In genomic region chr13:42709148-42709547, GRCm38 (mm10) we compare ENCODE assay signal across 8 mouse cellular contexts. TPM values are rescaled to one million over a fixed set of nuclear protein-coding genes. Genes with fewer than 3 reads are reported as not detected.
DNase-seq lines count a peak whose midpoint lies in the region; ATAC-seq lines count a peak whose summit lies in the region.

No protein-coding gene starts in this region.

- H3K27me3 ChIP-seq in megakaryocyte, embryonic 14.5 days (replicated peaks), result peaks cover 22% of the 10 kb centered on the region
- no peaks in the 10 kb centered on the region for H3K27me3 ChIP-seq in hindbrain, embryonic 15.5 days

- peak overlapping the region; percentile 61 for H3K4me2 ChIP-seq in hindbrain, embryonic 15.5 days

- H3K36me3 ChIP-seq in megakaryocyte, embryonic 14.5 days (replicated peaks; ENCODE audit: low read length), result no peaks in the 10 kb centered on the region
- H3K36me3 ChIP-seq in hindbrain, embryonic 15.5 days, result no peaks in the 10 kb centered on the region

- H3K27ac ChIP-seq in hindbrain, embryonic 15.5 days (replicated peaks), result peak overlapping the region; percentile 95

- H3K9me3 ChIP-seq in megakaryocyte, embryonic 14.5 days, result peaks cover 14% of the 10 kb centered on the region; the same call in 1 of the 2 replicates
- H3K9me3 ChIP-seq in hindbrain, embryonic 15.5 days, result no peaks in the 10 kb centered on the region

- peak overlapping the region; percentile 23 for H3K4me3 ChIP-seq in megakaryocyte, embryonic 14.5 days (replicated peaks)
- peak overlapping the region; percentile 92 for H3K4me3 ChIP-seq in hindbrain, embryonic 15.5 days

- ATAC-seq in frontal cortex, adult (ENCODE audit: low TSS enrichment), result 0 out of 2 replicates have a peak, but pooled peaks have one; percentile 11
- no peak for ATAC-seq in megakaryocyte, adult 5-6 weeks (ENCODE audit: poor library complexity, severe bottlenecking)
- ATAC-seq in hindbrain, embryonic 15.5 days (ENCODE audit: low FRiP score, low read depth), result peak; percentile 68
- ATAC-seq in activated CD4-positive, CD25-positive, alpha-beta regulatory T cell, adult 4 months, result no peak

- peaks cover 4% of the 10 kb centered on the region; the same call in 1 of the 2 replicates for H3K4me1 ChIP-seq in megakaryocyte, embryonic 14.5 days
- peaks cover 19% of the 10 kb centered on the region for H3K4me1 ChIP-seq in hindbrain, embryonic 15.5 days (replicated peaks)

- peak overlapping the region; percentile 96 for H3K9ac ChIP-seq in hindbrain, embryonic 15.5 days

- DNase-seq in frontal cortex, postnatal 14 days (ENCODE audit: low spot score in 2 of 2), result no peak
- no peak for DNase-seq in left cerebral cortex, postnatal 14 days (ENCODE audit: low spot score in 2 of 2)
- no peak for DNase-seq in adrenal gland, adult (ENCODE audit: inconsistent age in 2 of 2, low spot score in 1 of 2)

- WGBS in hindbrain, embryonic 15.5 days, result 5% methylated on average over 11 of the region's 11 CpGs

- intact Hi-C loops in left cerebral cortex, postnatal 14 days (cut with DNase I), result no loop called here

RNA-seq across cellular contexts. Expression of gene Phactr1, which starts 28.7 kb away (rescaled TPM):
- polyA plus RNA-seq in megakaryocyte, embryonic 14.5 days (2012; ENCODE audit: insufficient read depth, low replicate concordance), result 0.01 TPM in 1 of 2 replicates, not detected in the other
- total RNA-seq in megakaryocyte, adult 5-6 weeks (2015), result 0.07 TPM in 1 of 2 replicates, not detected in the other
- 0.04 and 1.4 TPM in 2 replicates for total RNA-seq in megakaryocyte, adult 5-6 weeks (2017)
- 46.1 and 56.0 TPM in 2 replicates for polyA plus RNA-seq in hindbrain, embryonic 15.5 days (2015; fragmentation: Nextera tagmentation; extraction: Ambion mirVana)
- polyA plus RNA-seq in activated CD4-positive, CD25-positive, alpha-beta regulatory T cell, adult 4 months (2017; shearing (Covaris generic)), result under 1 TPM in 1 of 2 experiments, not detected in 1; 0.24 TPM
- 100 to 1,000 TPM; 449 to 512 TPM for total RNA-seq in left cerebral cortex, postnatal 14 days (2021)

Comparison
In these comparisons a context has a peak if more than half of its experiments do, and no peak if none do; other contexts are left out.
1. ATAC-seq: peak in frontal cortex, adult (single experiment) and hindbrain, embryonic 15.5 days (single experiment); none in megakaryocyte, adult 5-6 weeks (single experiment) and activated CD4-positive, CD25-positive, alpha-beta regulatory T cell, adult 4 months (single experiment).
2. RNA of gene Phactr1, which starts 28.7 kb away (polyA plus RNA-seq): 46.1 to 56.0 TPM in hindbrain, embryonic 15.5 days; 0.24 TPM in activated CD4-positive, CD25-positive, alpha-beta regulatory T cell, adult 4 months and 0.01 TPM in megakaryocyte, embryonic 14.5 days; every median in the first group is over 10 times any median in the second.